Mouse (Mus musculus): ENCODE results near the gene Lmbrd2. TPM values are rescaled to one million over a fixed set of nuclear protein-coding genes. Genes with fewer than 3 reads are reported as not detected.
"Not testable (repeated sequence)": the region's sequence is repeated elsewhere in the genome, so short reads cannot be mapped to it uniquely, and the experiment has no call there.

The Lmbrd2 gene
- polyA plus RNA-seq, 1 experiment from 2014 or later: 4.4 TPM

GRCm38 (mm10) chr15:9216446-9216845 is 76.1 kb downstream of the Lmbrd2 start:
- no peak overlapping the region for H3K27ac ChIP-seq (ENCODE audit: low read depth, low read length)
- no peak for DNase-seq (ENCODE audit: low spot score, missing footprints)
- no peak for ATAC-seq (ENCODE audit: low FRiP score)
- no peak overlapping the region for H3K4me3 ChIP-seq (ENCODE audit: low read depth, low read length)
- no peaks in the 10 kb centered on the region for H3K27me3 ChIP-seq (ENCODE audit: control insufficient read depth, insufficient read depth, low read length)
- no peak overlapping the region for H3K9ac ChIP-seq (ENCODE audit: low read length)
- WGBS: 93% methylated on average over 5 of the region's 5 CpGs
- H3K4me1 ChIP-seq (ENCODE audit: control insufficient read depth, insufficient read depth, low read length): no peaks in the 10 kb centered on the region
- H3K36me3 ChIP-seq (ENCODE audit: control insufficient read depth, insufficient read depth, low read length): no peaks in the 10 kb centered on the region
- H3K4me2 ChIP-seq: no peak overlapping the region
- H3K9me3 ChIP-seq (ENCODE audit: control insufficient read depth, low read length): no peaks in the 10 kb centered on the region

- H3K9ac ChIP-seq (ENCODE audit: low read length); DNase-seq (ENCODE audit: low spot score, missing footprints); H3K4me2 ChIP-seq; H3K9me3 ChIP-seq (ENCODE audit: control insufficient read depth, low read length); ATAC-seq (ENCODE audit: low FRiP score); H3K4me1 ChIP-seq (ENCODE audit: control insufficient read depth, insufficient read depth, low read length); H3K27ac ChIP-seq (ENCODE audit: low read depth, low read length); H3K4me3 ChIP-seq (ENCODE audit: low read depth, low read length); H3K36me3 ChIP-seq (ENCODE audit: control insufficient read depth, insufficient read depth, low read length); H3K27me3 ChIP-seq (ENCODE audit: control insufficient read depth, insufficient read depth, low read length): not testable (repeated sequence)
- WGBS: 89% methylated on average over 4 of the region's 4 CpGs
Observed at GRCm38 (mm10) chr15:9230917-9231316, 90.6 kb downstream of the Lmbrd2 start.

- no peak overlapping the region for H3K27ac ChIP-seq (ENCODE audit: low read depth, low read length)
- no peak overlapping the region for H3K4me3 ChIP-seq (ENCODE audit: low read depth, low read length)
- no peaks in the 10 kb centered on the region for H3K4me1 ChIP-seq (ENCODE audit: control insufficient read depth, insufficient read depth, low read length)
- H3K9me3 ChIP-seq (ENCODE audit: control insufficient read depth, low read length): no peaks in the 10 kb centered on the region
- no peaks in the 10 kb centered on the region for H3K36me3 ChIP-seq (ENCODE audit: control insufficient read depth, insufficient read depth, low read length)
- H3K9ac ChIP-seq (ENCODE audit: low read length): no peak overlapping the region
- no peaks in the 10 kb centered on the region for H3K27me3 ChIP-seq (ENCODE audit: control insufficient read depth, insufficient read depth, low read length)
- DNase-seq (ENCODE audit: low spot score, missing footprints) (no peak), ATAC-seq (ENCODE audit: low FRiP score) (no peak)
- no peak overlapping the region for H3K4me2 ChIP-seq
Observed at GRCm38 (mm10) chr15:9246345-9246744, 106.0 kb downstream of the Lmbrd2 start.

Other genes with a start within 250 kb of the Lmbrd2 start
- 2.6 and 3.3 TPM in 2 replicates for gene Ranbp3l, start 172.6 kb upstream of the Lmbrd2 start, polyA plus RNA-seq (2014; fragmentation: Nextera tagmentation; extraction: Ambion mirVana)
- 36.8 and 43.6 TPM in 2 replicates for gene Nadk2, start 69.3 kb upstream of the Lmbrd2 start, polyA plus RNA-seq (2014; fragmentation: Nextera tagmentation; extraction: Ambion mirVana)
- gene Skp2, start 14.9 kb downstream of the Lmbrd2 start, polyA plus RNA-seq (2014; fragmentation: Nextera tagmentation; extraction: Ambion mirVana): 121 and 126 TPM in 2 replicates
- 0.18 TPM in 1 of 2 replicates, not detected in the other for gene Ugt3a1, start 136.3 kb downstream of the Lmbrd2 start, polyA plus RNA-seq (2014; fragmentation: Nextera tagmentation; extraction: Ambion mirVana)
- not detected in 2 replicates for gene Ugt3a2, start 195.0 kb downstream of the Lmbrd2 start, polyA plus RNA-seq (2014; fragmentation: Nextera tagmentation; extraction: Ambion mirVana)